Mouse (Mus musculus): ENCODE measurements around the gene Suv39h2.

The Suv39h2 gene

DNA sequence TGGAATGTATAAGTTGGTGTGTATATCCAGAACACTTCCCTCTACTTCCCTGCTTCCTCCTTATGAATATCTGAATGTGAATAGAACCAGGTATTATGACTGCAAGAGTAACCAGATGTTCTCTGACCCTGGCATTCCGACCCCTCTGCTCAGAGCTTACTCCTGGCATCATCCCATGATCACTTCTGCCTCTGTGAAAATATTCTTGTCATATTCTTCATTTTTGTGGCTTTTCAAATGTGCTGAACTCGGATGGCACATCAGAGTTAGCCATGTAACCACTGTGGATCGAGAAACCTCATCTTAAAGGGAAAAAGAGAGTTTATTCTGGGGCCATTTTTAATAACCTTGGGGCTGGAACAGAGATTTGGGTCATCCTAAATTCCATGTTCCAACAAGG, 52.3 kb downstream of the Suv39h2 start, which contains the start of gene Meig1:
Meig1 (minus strand) TSS at position 101 of the 400 bp plus-strand sequence.
- DNase-seq (ENCODE audit: low spot score in 2 of 2) = no peak

DNA sequence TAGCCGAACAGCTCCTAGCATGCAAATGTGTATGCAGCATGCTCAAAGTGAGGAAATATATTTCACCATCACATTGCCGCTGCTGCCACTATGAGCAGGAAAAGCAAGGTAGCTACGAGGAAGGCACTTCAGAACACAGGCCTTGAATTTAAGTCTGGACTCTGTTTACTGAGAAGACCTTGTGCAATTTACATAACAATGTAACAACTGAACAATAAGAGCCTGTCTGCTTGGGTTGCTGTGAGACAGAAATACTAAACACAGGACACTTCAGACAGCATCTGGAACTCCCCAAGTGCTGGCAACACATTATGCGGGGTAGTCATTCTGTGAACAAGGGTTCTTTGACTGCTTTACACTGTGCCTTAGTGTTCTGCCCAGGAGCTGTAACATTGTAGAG, 54.7 kb downstream of the Suv39h2 start:
- DNase-seq (ENCODE audit: low spot score in 2 of 2) = no peak

DNA sequence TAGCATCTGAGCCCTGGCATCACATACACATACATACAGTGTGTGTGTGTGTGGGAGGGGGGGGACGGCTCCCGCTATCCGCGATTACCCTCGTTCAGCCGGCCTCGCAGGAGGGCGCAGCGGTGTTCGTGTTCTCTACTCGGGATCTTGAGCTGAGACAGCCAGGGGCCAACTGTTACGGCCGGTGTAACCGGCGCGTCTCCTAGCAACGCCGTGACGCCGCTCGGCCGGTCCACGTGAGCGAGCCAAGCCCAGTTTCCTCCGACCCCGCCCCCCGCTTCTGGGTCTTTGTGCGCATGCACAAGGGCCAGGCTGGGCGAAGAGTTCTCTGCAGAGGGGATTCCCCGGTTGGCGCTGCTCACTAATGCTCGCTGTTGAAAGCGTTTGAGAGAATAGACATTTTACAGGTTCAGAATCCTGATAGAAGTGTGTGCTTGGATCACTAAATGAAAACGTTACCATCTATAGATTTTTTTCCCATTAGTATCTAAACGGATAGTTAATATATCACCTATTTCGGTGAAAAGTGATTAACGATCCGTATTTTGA, 55.9 kb downstream of the Suv39h2 start:
- peak; percentile 91 to 94 for DNase-seq (ENCODE audit: low spot score in 2 of 2)

- no peak for DNase-seq (ENCODE audit: low spot score in 2 of 2)
Observed at GRCm38 (mm10) chr2:3415676-3416075, 59.2 kb downstream of the Suv39h2 start.

GRCm38 (mm10) chr2:3414241-3414640, 60.6 kb downstream of the Suv39h2 start:
- peak; percentile 53 to 79 for DNase-seq (ENCODE audit: low spot score in 2 of 2)

GRCm38 (mm10) chr2:3407756-3408155, 67.1 kb downstream of the Suv39h2 start:
- no peak for DNase-seq (ENCODE audit: low spot score in 2 of 2)

GRCm38 (mm10) chr2:3405981-3406380, 68.8 kb downstream of the Suv39h2 start:
- no peak for DNase-seq (ENCODE audit: low spot score in 2 of 2)
